ENCODE assay signal across 1 mouse cellular context in genomic region chr8:80868801-80869323, GRCm38 (mm10).
TF ChIP-seq lines count a peak whose summit lies in the region.

No protein-coding gene starts in this region.

TF ChIP-seq in MEL, 35 proteins besides CTCF, POLR2A, EP300 and RAD21 (continued from another document):
- peak; percentile 70; the same call in 1 of the 2 replicates for TF ChIP-seq RCOR1 (IDR thresholded peaks at IDR 0.05; ENCODE audit: low read depth, low read length)
- TF ChIP-seq SIN3A (IDR thresholded peaks at IDR 0.05; ENCODE audit: low read length), result peak; percentile 84
- TF ChIP-seq ZMIZ1 (IDR thresholded peaks at IDR 0.05; ENCODE audit: low read depth, low read length), result 0 out of 2 replicates have a peak, but pooled peaks have one; percentile 33
- TF ChIP-seq ZKSCAN1 (IDR thresholded peaks at IDR 0.05; ENCODE audit: low read depth, low read length), result no peak
- peak; percentile 87 for TF ChIP-seq BHLHE40 (IDR thresholded peaks at IDR 0.05; ENCODE audit: borderline replicate concordance, low read depth, low read length)
- TF ChIP-seq MAX (IDR thresholded peaks at IDR 0.05; ENCODE audit: low read length), result peak; percentile 75
